Mouse (Mus musculus) adipocyte (in vitro differentiated cells): ENCODE results near the gene Fam171a1.
A peak's percentile ranks its signal among the peaks of the same experiment; 100 is the strongest.

Experiments used
- DNase-seq: peaks from one replicate; pipeline ENCODE4 v3.0.0-alpha.2; 2016; ENCODE audit warnings: low spot score

Fam171a1 gene

DNA sequence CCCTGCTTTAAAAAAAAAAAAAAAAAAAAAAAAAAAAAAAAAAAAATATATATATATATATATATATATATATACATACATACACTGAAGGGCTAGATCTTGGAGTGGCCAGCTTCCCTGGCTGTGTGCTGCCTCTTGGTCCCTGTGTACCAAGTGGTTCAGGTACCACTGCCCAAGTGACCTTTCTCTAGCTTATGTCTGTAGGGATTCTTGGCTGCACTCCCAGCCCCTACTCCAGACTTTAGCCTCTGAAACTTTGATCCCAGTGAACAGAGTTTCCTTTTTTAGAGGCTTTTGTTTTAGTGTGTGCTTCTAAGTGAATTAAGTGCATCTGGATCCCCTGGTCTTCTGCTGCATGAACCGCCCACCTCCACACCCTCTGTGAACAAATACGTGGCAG lies 24.3 kb downstream of the Fam171a1 start:
- no peak for DNase-seq

GRCm38 (mm10) chr2:3139065-3139464 lies 25.0 kb downstream of the Fam171a1 start:
- no peak for DNase-seq

DNA sequence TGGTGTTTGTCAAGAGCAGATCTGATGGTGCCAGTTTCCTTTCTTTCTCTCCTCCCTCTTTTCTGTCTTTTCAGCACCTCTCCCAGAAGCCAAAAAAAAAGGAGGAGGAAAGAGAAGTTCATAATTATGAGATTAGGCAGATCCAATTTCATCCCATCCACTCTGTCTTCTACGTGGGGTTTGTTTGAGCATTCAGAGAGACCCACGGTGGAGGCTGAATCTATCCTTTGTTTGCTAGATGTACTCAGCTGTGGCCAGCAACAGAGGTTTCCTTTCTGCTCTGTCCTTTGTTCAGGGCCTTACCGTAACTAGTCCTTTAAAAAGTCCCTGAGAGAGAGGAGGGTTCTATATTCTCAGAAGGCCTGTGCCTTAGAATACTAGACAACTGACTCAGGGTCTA lies 25.6 kb downstream of the Fam171a1 start:
- no peak for DNase-seq

- no peak for DNase-seq
Measured at GRCm38 (mm10) chr2:3140585-3140984, 26.6 kb downstream of the Fam171a1 start.

GRCm38 (mm10) chr2:3141804-3142203 lies 27.8 kb downstream of the Fam171a1 start:
- DNase-seq: no peak

GRCm38 (mm10) chr2:3144291-3144690 lies 30.3 kb downstream of the Fam171a1 start:
- DNase-seq: no peak

DNA sequence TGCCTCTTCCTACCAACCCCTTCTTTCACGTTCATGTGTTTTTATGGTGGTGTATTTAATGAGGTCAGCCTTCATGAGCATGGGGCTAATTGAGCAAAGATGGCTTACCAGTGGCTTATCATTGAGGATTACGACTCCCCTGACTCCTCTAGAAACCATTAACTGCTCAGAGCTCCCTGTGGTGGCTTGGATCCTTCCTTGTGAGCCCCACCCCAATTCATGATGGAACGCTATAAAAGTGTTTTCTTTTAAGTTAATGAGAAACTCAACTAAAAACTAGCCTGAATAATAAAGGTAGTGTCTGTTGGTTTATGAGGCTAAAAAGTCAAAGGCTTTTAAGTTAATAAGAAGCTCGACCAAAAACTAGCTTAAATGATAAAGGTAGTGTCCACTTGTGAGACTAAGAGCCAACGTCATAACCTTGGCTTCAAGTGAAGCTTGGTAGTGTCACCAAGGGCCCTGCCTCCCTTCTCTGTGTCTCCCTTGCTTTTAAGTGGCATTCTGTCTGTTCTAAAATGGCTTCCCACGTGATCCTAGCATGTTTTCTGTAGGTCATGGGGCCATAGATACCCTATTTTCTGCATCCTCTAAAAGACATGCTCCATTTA lies 33.6 kb downstream of the Fam171a1 start:
- DNase-seq: no peak

- no peak for DNase-seq
Measured at GRCm38 (mm10) chr2:3148731-3149130, 34.7 kb downstream of the Fam171a1 start.

DNA sequence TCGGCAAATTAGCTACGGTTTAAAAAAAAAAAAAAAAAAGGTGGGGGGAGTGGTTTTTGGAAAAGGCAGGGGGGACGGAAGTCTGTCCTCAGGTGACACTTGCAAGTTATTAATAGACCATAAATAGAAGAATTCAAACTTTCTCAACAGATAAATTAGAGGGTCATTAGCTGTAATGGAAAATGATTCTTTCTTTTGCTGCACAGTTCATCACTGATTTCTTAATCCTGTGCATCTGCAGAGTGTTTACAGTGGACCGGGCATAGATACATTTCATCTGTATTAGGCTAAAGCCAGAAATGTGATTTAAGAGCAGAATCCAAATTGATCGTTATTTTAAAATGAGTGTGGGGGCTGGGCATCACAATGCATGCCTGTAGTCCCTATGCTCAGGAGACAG lies 36.3 kb downstream of the Fam171a1 start:
- DNase-seq: no peak

- DNase-seq: no peak
Measured at GRCm38 (mm10) chr2:3151336-3151735, 37.3 kb downstream of the Fam171a1 start.

GRCm38 (mm10) chr2:3154091-3154665 lies 40.2 kb downstream of the Fam171a1 start:
- DNase-seq: peak; percentile 33

DNA sequence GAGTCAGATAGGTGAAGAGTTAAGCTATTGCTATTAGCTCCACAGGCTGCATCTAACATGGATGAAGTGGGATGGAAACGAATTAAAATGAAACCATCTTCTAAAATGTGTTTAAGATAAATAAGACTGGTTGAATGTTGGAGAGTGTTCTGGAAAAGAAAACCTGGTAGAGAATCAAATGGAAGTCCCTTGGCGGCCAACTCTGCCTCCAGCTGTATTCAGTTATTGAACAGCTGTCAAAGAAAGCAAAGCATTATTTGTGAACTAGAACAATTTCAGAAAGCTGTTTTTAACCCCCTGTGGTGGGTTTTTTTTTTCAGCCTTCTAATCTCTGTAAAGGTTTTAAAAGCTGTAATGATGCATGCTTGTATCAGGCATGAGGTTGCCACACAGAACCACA lies 41.0 kb downstream of the Fam171a1 start:
- no peak for DNase-seq

GRCm38 (mm10) chr2:3157030-3157429 lies 43.0 kb downstream of the Fam171a1 start:
- DNase-seq: no peak

DNA sequence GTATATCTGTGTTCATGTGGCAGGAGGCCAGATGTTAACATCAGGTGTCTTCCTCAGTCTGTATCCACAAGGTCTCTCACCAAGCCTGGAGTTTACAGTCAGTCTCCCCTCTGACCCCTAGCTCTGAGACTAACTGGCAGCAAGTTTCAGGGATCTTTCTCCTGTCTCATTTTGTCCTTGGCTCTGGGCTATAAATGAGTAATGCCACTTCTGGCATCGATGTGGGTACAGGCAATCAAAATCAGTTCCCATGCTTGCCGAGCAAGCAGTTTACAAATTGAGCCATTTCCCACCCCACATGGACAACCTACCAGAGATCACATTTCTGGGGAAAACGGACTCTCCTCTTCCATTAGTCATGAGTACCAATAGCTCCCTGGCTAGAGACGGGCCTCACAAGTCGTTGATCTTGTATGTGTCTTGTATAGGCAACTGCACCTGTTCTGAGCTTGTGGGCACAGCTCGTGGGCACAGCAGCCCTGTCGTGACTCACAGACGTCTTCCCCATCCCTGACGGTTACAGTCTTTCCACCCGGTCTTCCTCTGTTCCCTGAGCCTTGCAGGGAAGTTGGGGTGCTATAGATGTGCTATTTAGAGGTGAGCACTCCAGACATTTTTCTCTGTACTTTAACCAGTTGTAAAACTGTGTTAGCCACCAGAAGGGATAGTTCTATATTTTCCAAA lies 43.8 kb downstream of the Fam171a1 start:
- DNase-seq: peak; percentile 16

DNA sequence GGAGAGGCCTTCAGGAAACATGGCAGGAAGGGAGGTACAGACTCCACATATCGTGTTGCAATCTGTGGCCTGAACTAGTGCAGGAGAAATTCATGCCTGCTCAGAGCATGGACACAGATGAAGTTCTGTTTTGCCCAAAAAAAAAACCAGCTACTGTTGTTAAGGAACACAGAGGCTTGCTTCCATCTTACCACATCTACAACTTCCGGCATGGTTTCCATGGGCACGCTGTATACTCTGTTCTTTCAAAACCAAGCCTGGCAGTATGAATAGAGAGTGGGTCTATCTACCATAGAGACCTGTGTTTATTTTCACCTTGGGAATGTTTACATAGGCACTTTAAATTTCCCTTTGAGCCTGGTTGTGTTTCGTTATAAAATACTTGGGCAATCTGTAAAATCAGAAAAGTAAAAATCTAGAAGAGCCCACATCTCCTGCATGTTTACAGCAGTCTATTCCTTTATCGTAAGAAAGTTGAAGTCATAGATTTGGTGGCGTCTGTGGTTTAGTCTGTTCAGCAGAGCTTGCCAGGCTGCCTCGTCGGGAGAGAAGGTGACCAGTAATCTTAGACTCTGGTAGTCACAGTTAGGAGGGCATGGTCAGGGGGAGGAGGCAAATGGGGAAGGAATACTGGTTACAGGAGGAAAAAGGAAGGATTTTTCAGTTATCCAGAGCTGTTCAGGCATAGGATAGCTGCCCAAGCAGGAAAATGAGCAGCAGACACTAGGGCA lies 44.8 kb downstream of the Fam171a1 start:
- no peak for DNase-seq

GRCm38 (mm10) chr2:3161578-3161977 lies 47.6 kb downstream of the Fam171a1 start:
- DNase-seq: no peak

GRCm38 (mm10) chr2:3163501-3164076 lies 49.6 kb downstream of the Fam171a1 start:
- no peak for DNase-seq

DNA sequence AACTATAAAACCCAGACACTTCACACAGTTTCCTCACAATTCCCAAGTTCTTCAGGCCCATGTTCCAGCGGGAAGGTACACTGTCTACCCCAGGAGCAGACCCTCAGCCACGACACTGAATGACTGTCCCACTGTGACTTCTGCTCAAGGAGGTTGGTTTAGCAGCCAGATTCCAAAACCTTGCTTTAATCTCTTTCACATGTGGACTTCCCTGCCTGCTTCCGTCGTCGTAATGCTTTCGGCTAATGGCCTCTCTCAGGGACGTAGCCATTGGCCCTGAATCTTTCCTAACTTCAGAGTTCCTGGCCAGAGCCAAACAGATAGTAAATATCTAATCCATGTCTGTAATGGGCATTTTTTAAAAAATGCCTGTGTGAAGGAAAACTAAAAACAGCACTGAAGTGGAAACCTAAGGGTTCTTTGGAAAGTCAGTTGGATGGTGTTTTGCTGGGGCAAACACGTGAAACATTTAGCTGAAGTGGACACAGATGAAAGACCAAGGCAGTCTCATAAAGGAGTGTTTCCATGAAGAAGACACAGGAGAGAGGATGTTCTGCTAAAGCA lies 51.1 kb downstream of the Fam171a1 start:
- no peak for DNase-seq

DNA sequence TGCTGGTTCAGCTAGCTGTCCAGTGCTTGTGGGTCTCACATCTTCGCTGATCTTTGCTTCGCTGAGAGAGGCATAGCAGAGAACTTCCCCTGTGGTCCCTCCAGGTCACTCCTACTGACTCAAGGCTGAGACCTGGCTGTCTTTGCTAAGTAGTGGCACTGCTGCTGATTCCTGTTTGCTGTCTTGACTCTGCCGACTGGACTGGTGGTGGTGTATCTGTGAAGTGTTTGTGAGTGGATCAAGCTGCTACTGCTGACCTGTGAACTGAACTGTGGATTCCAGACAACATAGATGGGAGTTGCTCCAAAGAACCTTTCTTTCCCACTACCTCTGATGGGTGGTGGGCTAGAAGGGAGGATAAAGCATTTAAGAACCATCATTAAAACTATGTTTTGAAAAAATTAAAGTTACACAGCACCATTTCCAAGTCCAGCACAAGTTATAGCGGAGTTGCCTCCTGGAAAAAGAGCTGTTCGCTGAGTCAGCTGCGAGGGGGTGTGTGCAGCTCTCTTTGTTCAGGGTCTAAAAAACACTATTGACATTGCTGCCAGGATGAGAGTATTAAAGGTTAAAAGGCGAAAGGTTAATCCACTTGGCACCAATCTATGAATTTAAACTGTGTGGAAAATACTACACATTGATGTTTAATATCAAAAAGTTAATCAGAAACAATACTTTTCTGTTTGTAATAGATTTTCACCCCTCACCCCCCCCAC lies 52.0 kb downstream of the Fam171a1 start:
- DNase-seq: no peak

GRCm38 (mm10) chr2:3168719-3169402 lies 54.8 kb downstream of the Fam171a1 start:
- DNase-seq: no peak

- DNase-seq: no peak
Measured at GRCm38 (mm10) chr2:3169403-3169747, 55.4 kb downstream of the Fam171a1 start.
